ENCODE assay signal across 14 mouse cellular contexts in genomic region chr11:79088325-79088724, GRCm38 (mm10). TPM values are rescaled to one million over a fixed set of nuclear protein-coding genes. Genes with fewer than 3 reads are reported as not detected.
DNase-seq lines count a peak whose midpoint lies in the region; ATAC-seq lines count a peak whose summit lies in the region.
"Had no signal": no experiment of that assay in that cellular context is flagged by ENCODE, and none has a peak within 500 bp of the region (broad histone marks: within the 10 kb centered on the region; RNA-seq: fewer than 3 reads in every experiment).

No protein-coding gene starts in this region.

- peak overlapping the region; percentile 22; the same call in 1 of the 2 replicates for H3K27ac ChIP-seq in forebrain, embryonic 10.5 days
- no peak overlapping the region for H3K27ac ChIP-seq in forebrain, embryonic 16.5 days (ENCODE audit: low read length)
- H3K27ac ChIP-seq in liver, embryonic 12.5 days = peak overlapping the region; percentile 15; the same call in 1 of the 2 replicates
- no peak overlapping the region for H3K27ac ChIP-seq in liver, embryonic 11.5 days (ENCODE audit: low read depth, low read length)
- H3K27ac ChIP-seq in liver, embryonic 13.5 days = 0 out of 2 replicates have a peak overlapping the region, but pooled peaks have one; percentile 1
- H3K27ac ChIP-seq: embryonic facial prominence, embryonic 12.5 days; intestine, embryonic 15.5 days; limb, embryonic 12.5 days had no signal

- no peaks in the 10 kb centered on the region for H3K9me3 ChIP-seq in forebrain, embryonic 10.5 days
- no peaks in the 10 kb centered on the region for H3K9me3 ChIP-seq in forebrain, embryonic 16.5 days (ENCODE audit: control insufficient read depth, low read length)
- no peaks in the 10 kb centered on the region for H3K9me3 ChIP-seq in liver, embryonic 12.5 days (replicated peaks)
- H3K9me3 ChIP-seq in liver, embryonic 11.5 days (ENCODE audit: control insufficient read depth, low read length) = no peaks in the 10 kb centered on the region
- no peaks in the 10 kb centered on the region for H3K9me3 ChIP-seq in liver, embryonic 13.5 days (replicated peaks)
- H3K9me3 ChIP-seq: embryonic facial prominence, embryonic 12.5 days; intestine, embryonic 15.5 days; limb, embryonic 12.5 days had no signal

- H3K4me1 ChIP-seq in forebrain, embryonic 10.5 days = peaks cover 46% of the 10 kb centered on the region
- H3K4me1 ChIP-seq in forebrain, embryonic 16.5 days (replicated peaks; ENCODE audit: control insufficient read depth, insufficient read depth, low read length) = peaks cover 9% of the 10 kb centered on the region; the same call in 1 of the 2 replicates
- H3K4me1 ChIP-seq in liver, embryonic 12.5 days = peaks cover 71% of the 10 kb centered on the region
- H3K4me1 ChIP-seq in liver, embryonic 11.5 days (replicated peaks; ENCODE audit: control insufficient read depth, insufficient read depth, low read length) = peaks cover 25% of the 10 kb centered on the region
- H3K4me1 ChIP-seq in liver, embryonic 13.5 days (replicated peaks) = peaks cover 61% of the 10 kb centered on the region

- DNase-seq in forebrain, embryonic 10.5 days (ENCODE audit: extremely low spot score, low spot score) = no peak
- no peak for DNase-seq in liver, embryonic 11.5 days (ENCODE audit: low spot score)
- no peak for DNase-seq in liver, embryonic 13.5 days
- DNase-seq in natural killer cell, adult 2 months (ENCODE audit: low spot score in 2 of 2) = peak; percentile 13 to 23
- no peak for DNase-seq in thymus, postnatal 14 days
- DNase-seq in gastrocnemius, postnatal 25 days = no peak
- DNase-seq: cerebellum, adult 9-11 months; thymus, postnatal 25 days had no signal

- H3K4me2 ChIP-seq in forebrain, embryonic 16.5 days (ENCODE audit: low read length) = no peak overlapping the region
- H3K4me2 ChIP-seq in liver, embryonic 12.5 days = no peak overlapping the region
- H3K4me2 ChIP-seq in liver, embryonic 11.5 days = no peak overlapping the region
- no peak overlapping the region for H3K4me2 ChIP-seq in liver, embryonic 13.5 days
- H3K4me2 ChIP-seq: embryonic facial prominence, embryonic 12.5 days; heart, embryonic 11.5 days; intestine, embryonic 15.5 days; limb, embryonic 12.5 days had no signal

- H3K4me3 ChIP-seq in forebrain, embryonic 10.5 days = no peak overlapping the region
- H3K4me3 ChIP-seq in forebrain, embryonic 16.5 days (replicated peaks; ENCODE audit: low read length) = no peak overlapping the region
- no peak overlapping the region for H3K4me3 ChIP-seq in liver, embryonic 12.5 days
- H3K4me3 ChIP-seq in liver, embryonic 11.5 days (ENCODE audit: low read depth, low read length) = no peak overlapping the region
- H3K4me3 ChIP-seq in liver, embryonic 13.5 days (replicated peaks) = no peak overlapping the region
- H3K4me3 ChIP-seq: embryonic facial prominence, embryonic 12.5 days; intestine, embryonic 15.5 days; limb, embryonic 12.5 days had no signal

- no peak overlapping the region for H3K9ac ChIP-seq in forebrain, embryonic 16.5 days (replicated peaks; ENCODE audit: low read depth, low read length)
- no peak overlapping the region for H3K9ac ChIP-seq in liver, embryonic 12.5 days
- H3K9ac ChIP-seq in liver, embryonic 11.5 days (ENCODE audit: low read depth, low read length) = no peak overlapping the region
- no peak overlapping the region for H3K9ac ChIP-seq in liver, embryonic 13.5 days
- H3K9ac ChIP-seq: embryonic facial prominence, embryonic 12.5 days; intestine, embryonic 15.5 days; limb, embryonic 12.5 days had no signal

- H3K36me3 ChIP-seq in forebrain, embryonic 10.5 days (replicated peaks) = no peaks in the 10 kb centered on the region
- no peaks in the 10 kb centered on the region for H3K36me3 ChIP-seq in forebrain, embryonic 16.5 days (ENCODE audit: control insufficient read depth, insufficient read depth)
- no peaks in the 10 kb centered on the region for H3K36me3 ChIP-seq in liver, embryonic 12.5 days
- H3K36me3 ChIP-seq in liver, embryonic 11.5 days (ENCODE audit: control insufficient read depth, insufficient read depth, low read length) = no peaks in the 10 kb centered on the region
- H3K36me3 ChIP-seq in liver, embryonic 13.5 days = no peaks in the 10 kb centered on the region
- H3K36me3 ChIP-seq: embryonic facial prominence, embryonic 12.5 days; intestine, embryonic 15.5 days; limb, embryonic 12.5 days had no signal

- ATAC-seq in forebrain, embryonic 16.5 days = no peak
- no peak; the same call in 1 of the 2 replicates for ATAC-seq in liver, embryonic 12.5 days
- no peak for ATAC-seq in liver, embryonic 11.5 days (replicated peaks; ENCODE audit: low FRiP score)
- 0 out of 2 replicates have a peak, but pooled peaks have one; percentile 13 for ATAC-seq in liver, embryonic 13.5 days (ENCODE audit: low read depth)

- 83% methylated on average over 9 of the region's 9 CpGs for WGBS in forebrain, embryonic 10.5 days
- 87% methylated on average over 9 of the region's 9 CpGs for WGBS in forebrain, embryonic 16.5 days
- 19% methylated on average over 9 of the region's 9 CpGs for WGBS in liver, embryonic 12.5 days (ENCODE audit: insufficient replicate concordance)
- 47% methylated on average over 9 of the region's 9 CpGs for WGBS in liver, embryonic 11.5 days
- 25% methylated on average over 9 of the region's 9 CpGs for WGBS in liver, embryonic 13.5 days (ENCODE audit: insufficient replicate concordance)

- no peaks in the 10 kb centered on the region for H3K27me3 ChIP-seq in forebrain, embryonic 10.5 days (ENCODE audit: poor library complexity, severe bottlenecking)
- H3K27me3 ChIP-seq in forebrain, embryonic 16.5 days (replicated peaks; ENCODE audit: control insufficient read depth, insufficient read depth, low read length) = no peaks in the 10 kb centered on the region
- H3K27me3 ChIP-seq in liver, embryonic 12.5 days (replicated peaks) = no peaks in the 10 kb centered on the region
- H3K27me3 ChIP-seq in liver, embryonic 11.5 days (replicated peaks; ENCODE audit: control insufficient read depth, insufficient read depth, low read length) = no peaks in the 10 kb centered on the region
- no peaks in the 10 kb centered on the region; the same call in 1 of the 2 replicates for H3K27me3 ChIP-seq in liver, embryonic 13.5 days
- H3K27me3 ChIP-seq: embryonic facial prominence, embryonic 12.5 days; intestine, embryonic 15.5 days; limb, embryonic 12.5 days had no signal

RNA-seq across cellular contexts. Expression of gene Ksr1, which starts 57.9 kb away (rescaled TPM):
- polyA plus RNA-seq in forebrain, embryonic 10.5 days (2016; fragmentation: Nextera tagmentation; extraction: Ambion mirVana) = 1.9 and 2.8 TPM in 2 replicates
- 3.7 and 5.1 TPM in 2 replicates for polyA plus RNA-seq in forebrain, embryonic 16.5 days (2015; fragmentation: Nextera tagmentation; extraction: Ambion mirVana)
- 2.4 and 3.1 TPM in 2 replicates for polyA plus RNA-seq in liver, embryonic 12.5 days (2016; fragmentation: Nextera tagmentation; extraction: Ambion mirVana)
- polyA plus RNA-seq in liver, embryonic 11.5 days (2014; fragmentation: Nextera tagmentation; extraction: Ambion mirVana) = 4.1 and 5.0 TPM in 2 replicates
- 1.8 and 2.3 TPM in 2 replicates for polyA plus RNA-seq in liver, embryonic 13.5 days (2015; fragmentation: Nextera tagmentation; extraction: Ambion mirVana)
- 10 to 100 TPM; 67.8 to 77.2 TPM for total RNA-seq in gastrocnemius, postnatal 25 days (2021)

Comparison
In these comparisons a context has a peak if more than half of its experiments do, and no peak if none do; other contexts are left out.
1. H3K27ac ChIP-seq: peak in forebrain, embryonic 10.5 days (single experiment), liver, embryonic 12.5 days (single experiment) and liver, embryonic 13.5 days (single experiment); none in forebrain, embryonic 16.5 days (single experiment) and liver, embryonic 11.5 days (single experiment).
2. DNase-seq: peak in natural killer cell, adult 2 months (2 of 2); none in forebrain, embryonic 10.5 days (single experiment), liver, embryonic 11.5 days (single experiment), liver, embryonic 13.5 days (single experiment), thymus, postnatal 14 days (single experiment) and gastrocnemius, postnatal 25 days (single experiment).